Mouse (Mus musculus) forelimb bud, embryonic 11.5 days (tissue): ENCODE results near the gene Apoc2.

Experiments used
- DNase-seq: peaks from one replicate; pipeline ENCODE4 v3.0.0-alpha.2; 2012; ENCODE audit warnings: low read depth, low spot score

Apoc2 gene

GRCm38 (mm10) chr7:19677872-19678271, at the start of gene Apoc2:
Gene Apoc2, minus strand, starts transcription at chr7:19677941.
- no peak for DNase-seq

GRCm38 (mm10) chr7:19726541-19726940, 48.8 kb upstream of the Apoc2 start:
- DNase-seq: no peak

- no peak for DNase-seq
Observed at GRCm38 (mm10) chr7:19724167-19724566, 46.4 kb upstream of the Apoc2 start.

- DNase-seq: no peak
Observed at GRCm38 (mm10) chr7:19722754-19723195, 45.0 kb upstream of the Apoc2 start.

GRCm38 (mm10) chr7:19719200-19719599, 41.5 kb upstream of the Apoc2 start:
- DNase-seq: no peak

GRCm38 (mm10) chr7:19718297-19718952, 40.7 kb upstream of the Apoc2 start:
- no peak for DNase-seq

GRCm38 (mm10) chr7:19717346-19717745, 39.6 kb upstream of the Apoc2 start:
- DNase-seq: no peak

- no peak for DNase-seq
Observed at GRCm38 (mm10) chr7:19716822-19717221, 39.1 kb upstream of the Apoc2 start.

GRCm38 (mm10) chr7:19716055-19716682, 38.4 kb upstream of the Apoc2 start:
- no peak for DNase-seq

- DNase-seq: peak; percentile 100
Observed at GRCm38 (mm10) chr7:19715239-19716054, 37.7 kb upstream of the Apoc2 start, which contains the start of gene Tomm40. Gene Tomm40, minus strand, starts transcription at chr7:19715438.

GRCm38 (mm10) chr7:19714836-19715235, 37.1 kb upstream of the Apoc2 start:
- DNase-seq: no peak

GRCm38 (mm10) chr7:19713598-19713997, 35.9 kb upstream of the Apoc2 start:
- DNase-seq: no peak

- no peak for DNase-seq
Observed at GRCm38 (mm10) chr7:19713196-19713595, 35.5 kb upstream of the Apoc2 start.

- no peak for DNase-seq
Observed at GRCm38 (mm10) chr7:19712414-19712813, 34.7 kb upstream of the Apoc2 start.

GRCm38 (mm10) chr7:19710650-19711049, 32.9 kb upstream of the Apoc2 start:
- no peak for DNase-seq

- DNase-seq: no peak
Observed at GRCm38 (mm10) chr7:19705271-19705670, 27.5 kb upstream of the Apoc2 start.

GRCm38 (mm10) chr7:19704475-19704874, 26.7 kb upstream of the Apoc2 start:
- no peak for DNase-seq

- no peak for DNase-seq
Observed at GRCm38 (mm10) chr7:19702859-19703555, 25.3 kb upstream of the Apoc2 start.

- DNase-seq: peak; percentile 54
Observed at GRCm38 (mm10) chr7:19701069-19701761, 23.5 kb upstream of the Apoc2 start.

GRCm38 (mm10) chr7:19700299-19701068, 22.7 kb upstream of the Apoc2 start:
- DNase-seq: no peak

GRCm38 (mm10) chr7:19699827-19700148, 22.0 kb upstream of the Apoc2 start:
- no peak for DNase-seq
